In genomic region chr13:18730666-18731065, GRCm38 (mm10) we compare ENCODE assay signal across 26 mouse cellular contexts. TPM values are rescaled to one million over a fixed set of nuclear protein-coding genes. Genes with fewer than 3 reads are reported as not detected.
DNase-seq lines count a peak whose midpoint lies in the region; ATAC-seq lines count a peak whose summit lies in the region.
"Had no signal": no experiment of that assay in that cellular context is flagged by ENCODE, and none has a peak within 500 bp of the region (broad histone marks: within the 10 kb centered on the region; RNA-seq: fewer than 3 reads in every experiment).

No protein-coding gene starts in this region.

- no peak overlapping the region for H3K9ac ChIP-seq in embryonic facial prominence, embryonic 11.5 days (replicated peaks; ENCODE audit: low read length)
- no peak overlapping the region for H3K9ac ChIP-seq in embryonic facial prominence, embryonic 13.5 days
- H3K9ac ChIP-seq in intestine, embryonic 16.5 days (ENCODE audit: low read depth, low read length) = no peak overlapping the region
- H3K9ac ChIP-seq: forebrain, embryonic 13.5 days; heart, embryonic 13.5 days; hindbrain, embryonic 14.5 days had no signal

- H3K36me3 ChIP-seq in embryonic facial prominence, embryonic 11.5 days (replicated peaks; ENCODE audit: control insufficient read depth, insufficient read depth, low read depth, low read length) = no peaks in the 10 kb centered on the region
- H3K36me3 ChIP-seq in embryonic facial prominence, embryonic 10.5 days (replicated peaks) = peaks cover 17% of the 10 kb centered on the region
- H3K36me3 ChIP-seq in embryonic facial prominence, embryonic 13.5 days = peaks cover 12% of the 10 kb centered on the region
- peaks cover 25% of the 10 kb centered on the region for H3K36me3 ChIP-seq in limb, embryonic 10.5 days
- 0 out of 2 replicates have a peak, but pooled peaks cover 4% of the 10 kb centered on the region for H3K36me3 ChIP-seq in intestine, embryonic 16.5 days (ENCODE audit: control insufficient read depth, insufficient read depth, low read length)

- DNase-seq in embryonic facial prominence, embryonic 11.5 days (ENCODE audit: low spot score) = no peak
- DNase-seq in embryonic facial prominence, embryonic 10.5 days (ENCODE audit: low spot score) = no peak
- DNase-seq in 416B (ENCODE audit: low read depth) = peak; percentile 21
- no peak for DNase-seq in limb, embryonic 10.5 days (ENCODE audit: low spot score)
- DNase-seq: adrenal gland, adult 2 months; adrenal gland, postnatal 25 days; cerebellum, adult 18-20 months; cerebellum, adult 9-11 months; cerebellum, postnatal 25 days; gastrocnemius, postnatal 10 days; gastrocnemius, postnatal 36 days; heart, adult 2 months; heart, postnatal 14 days; heart, postnatal 4 days had no signal

- H3K4me2 ChIP-seq in embryonic facial prominence, embryonic 11.5 days (ENCODE audit: low read depth, low read length) = no peak overlapping the region
- H3K4me2 ChIP-seq in embryonic facial prominence, embryonic 13.5 days = no peak overlapping the region
- H3K4me2 ChIP-seq in intestine, embryonic 16.5 days (ENCODE audit: low read depth, low read length) = no peak overlapping the region
- H3K4me2 ChIP-seq: forebrain, embryonic 13.5 days; heart, embryonic 13.5 days; hindbrain, embryonic 14.5 days had no signal

- no peaks in the 10 kb centered on the region for H3K4me1 ChIP-seq in embryonic facial prominence, embryonic 11.5 days (ENCODE audit: control insufficient read depth, insufficient read depth, low read length)
- no peaks in the 10 kb centered on the region for H3K4me1 ChIP-seq in embryonic facial prominence, embryonic 10.5 days
- H3K4me1 ChIP-seq in embryonic facial prominence, embryonic 13.5 days = no peaks in the 10 kb centered on the region
- H3K4me1 ChIP-seq in limb, embryonic 10.5 days = no peaks in the 10 kb centered on the region
- H3K4me1 ChIP-seq in intestine, embryonic 16.5 days (ENCODE audit: control insufficient read depth, insufficient read depth, low read length) = no peaks in the 10 kb centered on the region
- H3K4me1 ChIP-seq: forebrain, embryonic 10.5 days; forebrain, embryonic 13.5 days had no signal

- no peaks in the 10 kb centered on the region for H3K27me3 ChIP-seq in embryonic facial prominence, embryonic 11.5 days (ENCODE audit: control insufficient read depth, insufficient read depth, low read length)
- H3K27me3 ChIP-seq in embryonic facial prominence, embryonic 10.5 days (replicated peaks; ENCODE audit: low read depth, poor library complexity, severe bottlenecking) = no peaks in the 10 kb centered on the region
- H3K27me3 ChIP-seq in embryonic facial prominence, embryonic 13.5 days = no peaks in the 10 kb centered on the region
- no peaks in the 10 kb centered on the region for H3K27me3 ChIP-seq in limb, embryonic 10.5 days (ENCODE audit: low read depth, poor library complexity, severe bottlenecking)
- no peaks in the 10 kb centered on the region for H3K27me3 ChIP-seq in intestine, embryonic 16.5 days (replicated peaks; ENCODE audit: control insufficient read depth, insufficient read depth, low read length)
- H3K27me3 ChIP-seq: forebrain, embryonic 13.5 days; heart, embryonic 13.5 days had no signal

- 98% methylated on average over 3 of the region's 3 CpGs for WGBS in embryonic facial prominence, embryonic 11.5 days
- WGBS in embryonic facial prominence, embryonic 10.5 days = 96% methylated on average over 3 of the region's 3 CpGs
- WGBS in embryonic facial prominence, embryonic 13.5 days = 82% methylated on average over 3 of the region's 3 CpGs
- WGBS in limb, embryonic 10.5 days = 95% methylated on average over 3 of the region's 3 CpGs
- 97% methylated on average over 3 of the region's 3 CpGs for WGBS in intestine, embryonic 16.5 days

- H3K9me3 ChIP-seq in embryonic facial prominence, embryonic 11.5 days (replicated peaks; ENCODE audit: control insufficient read depth, low read length) = no peaks in the 10 kb centered on the region
- H3K9me3 ChIP-seq in embryonic facial prominence, embryonic 10.5 days = no peaks in the 10 kb centered on the region
- H3K9me3 ChIP-seq in embryonic facial prominence, embryonic 13.5 days = no peaks in the 10 kb centered on the region
- H3K9me3 ChIP-seq in limb, embryonic 10.5 days (replicated peaks) = no peaks in the 10 kb centered on the region
- no peaks in the 10 kb centered on the region for H3K9me3 ChIP-seq in intestine, embryonic 16.5 days (ENCODE audit: control insufficient read depth, low read length)
- H3K9me3 ChIP-seq: forebrain, embryonic 10.5 days; heart, embryonic 10.5 days had no signal

- no peak overlapping the region for H3K27ac ChIP-seq in embryonic facial prominence, embryonic 11.5 days (replicated peaks; ENCODE audit: low read depth, low read length)
- no peak overlapping the region for H3K27ac ChIP-seq in embryonic facial prominence, embryonic 10.5 days (replicated peaks)
- no peak overlapping the region for H3K27ac ChIP-seq in embryonic facial prominence, embryonic 13.5 days
- H3K27ac ChIP-seq in limb, embryonic 10.5 days = no peak overlapping the region
- H3K27ac ChIP-seq in intestine, embryonic 16.5 days (ENCODE audit: low read length) = no peak overlapping the region
- H3K27ac ChIP-seq: forebrain, embryonic 10.5 days; forebrain, embryonic 13.5 days; heart, adult 2 months; heart, embryonic 10.5 days; heart, embryonic 13.5 days; hindbrain, embryonic 14.5 days; hindbrain, postnatal 0 days had no signal

- ATAC-seq in embryonic facial prominence, embryonic 11.5 days (replicated peaks; ENCODE audit: insufficient number of reproducible peaks, low FRiP score, low TSS enrichment, low read depth) = peak; percentile 65; the same call in 1 of the 2 replicates
- 0 out of 2 replicates have a peak, but pooled peaks have one; percentile 32 for ATAC-seq in embryonic facial prominence, embryonic 13.5 days (ENCODE audit: insufficient number of reproducible peaks, insufficient read depth, low FRiP score, low TSS enrichment, low read depth)
- ATAC-seq in intestine, embryonic 16.5 days = no peak
- ATAC-seq: CD4-positive, CD25-positive, alpha-beta regulatory T cell, adult 4 months; forebrain, embryonic 13.5 days; forebrain, embryonic 16.5 days; hindbrain, postnatal 0 days; inflammation-experienced regulatory T-cells, adult 6 months; intestine, postnatal 0 days had no signal

- H3K4me3 ChIP-seq in embryonic facial prominence, embryonic 11.5 days (ENCODE audit: low read depth, low read length) = no peak overlapping the region
- no peak overlapping the region for H3K4me3 ChIP-seq in embryonic facial prominence, embryonic 10.5 days
- no peak overlapping the region for H3K4me3 ChIP-seq in embryonic facial prominence, embryonic 13.5 days
- H3K4me3 ChIP-seq in limb, embryonic 10.5 days = no peak overlapping the region
- H3K4me3 ChIP-seq in intestine, embryonic 16.5 days (ENCODE audit: low read length) = no peak overlapping the region
- H3K4me3 ChIP-seq: forebrain, embryonic 10.5 days; forebrain, embryonic 13.5 days; heart, adult 2 months; heart, embryonic 10.5 days; heart, embryonic 13.5 days had no signal

RNA-seq across cellular contexts. Expression of gene Vps41, which starts 13.6 kb away (rescaled TPM):
- 91.3 and 92.5 TPM in 2 replicates for polyA plus RNA-seq in embryonic facial prominence, embryonic 11.5 days (2014; fragmentation: Nextera tagmentation; extraction: Ambion mirVana)
- 61.9 and 64.0 TPM in 2 replicates for polyA plus RNA-seq in embryonic facial prominence, embryonic 10.5 days (2016; fragmentation: Nextera tagmentation; extraction: Ambion mirVana)
- 73.7 and 77.8 TPM in 2 replicates for polyA plus RNA-seq in embryonic facial prominence, embryonic 13.5 days (2015; fragmentation: Nextera tagmentation; extraction: Ambion mirVana)
- 53.7 and 62.0 TPM in 2 replicates for polyA plus RNA-seq in limb, embryonic 10.5 days (2016; fragmentation: Nextera tagmentation; extraction: Ambion mirVana)
- polyA plus RNA-seq in intestine, embryonic 16.5 days (2015; fragmentation: Nextera tagmentation; extraction: Ambion mirVana) = 62.5 and 64.2 TPM in 2 replicates
